Mouse (Mus musculus): ENCODE results near the gene Hao2.

Hao2 gene

GRCm38 (mm10) chr3:98856892-98857291 lies 36.1 kb downstream of the Hao2 start:
- DNase-seq (ENCODE audit: low spot score) = no peak

GRCm38 (mm10) chr3:98855160-98855559 lies 37.9 kb downstream of the Hao2 start:
- no peak for DNase-seq (ENCODE audit: low spot score)

GRCm38 (mm10) chr3:98853685-98854084 lies 39.4 kb downstream of the Hao2 start:
- no peak for DNase-seq (ENCODE audit: low spot score)

- DNase-seq (ENCODE audit: low spot score) = no peak
These were observed 40.0 kb downstream of the Hao2 start for GRCm38 (mm10) chr3:98853051-98853450.

- DNase-seq (ENCODE audit: low spot score) = no peak
These were observed 40.4 kb downstream of the Hao2 start for GRCm38 (mm10) chr3:98852631-98853030.

GRCm38 (mm10) chr3:98851853-98852252 lies 41.2 kb downstream of the Hao2 start:
- no peak for DNase-seq (ENCODE audit: low spot score)

- no peak for DNase-seq (ENCODE audit: low spot score)
These were observed 42.8 kb downstream of the Hao2 start for GRCm38 (mm10) chr3:98850262-98850661.

- no peak for DNase-seq (ENCODE audit: low spot score)
These were observed 44.1 kb downstream of the Hao2 start for GRCm38 (mm10) chr3:98848898-98849297.
